Mouse (Mus musculus): ENCODE measurements at regions not wholly inside any gene's neighbourhood (a gene's known extent, or its start where the extent isn't known, plus 50 kb on each side); places are given as distances from the start of the nearest gene placed in this dataset.

GRCm38 (mm10) chr9:61631097-61631496 lies 258.9 kb downstream of the Tle3 start:
- no peak for DNase-seq (ENCODE audit: low read depth)

GRCm38 (mm10) chr9:61627801-61628574 lies 255.8 kb downstream of the Tle3 start:
- no peak for DNase-seq (ENCODE audit: low read depth)

- DNase-seq (ENCODE audit: low read depth), result no peak
Measured at GRCm38 (mm10) chr9:61622933-61623332, 250.8 kb downstream of the Tle3 start.

GRCm38 (mm10) chr9:61621939-61622338 lies 249.8 kb downstream of the Tle3 start:
- DNase-seq (ENCODE audit: low read depth), result no peak

GRCm38 (mm10) chr9:61620786-61621185 lies 248.6 kb downstream of the Tle3 start:
- no peak for DNase-seq (ENCODE audit: low read depth)

- no peak for DNase-seq (ENCODE audit: low read depth)
Measured at GRCm38 (mm10) chr9:61620105-61620504, 247.9 kb downstream of the Tle3 start.

GRCm38 (mm10) chr9:61618510-61619249 lies 246.5 kb downstream of the Tle3 start:
- peak; percentile 3 for DNase-seq (ENCODE audit: low read depth)

GRCm38 (mm10) chr9:61617979-61618378 lies 245.8 kb downstream of the Tle3 start:
- no peak for DNase-seq (ENCODE audit: low read depth)

- DNase-seq (ENCODE audit: low read depth), result no peak
Measured at GRCm38 (mm10) chr9:61615556-61615955, 243.4 kb downstream of the Tle3 start.

GRCm38 (mm10) chr9:61607576-61607975 lies 235.4 kb downstream of the Tle3 start:
- no peak for DNase-seq (ENCODE audit: low read depth)

GRCm38 (mm10) chr9:61602353-61602978 lies 230.3 kb downstream of the Tle3 start:
- no peak for DNase-seq (ENCODE audit: low read depth)

GRCm38 (mm10) chr9:61601911-61602310 lies 229.7 kb downstream of the Tle3 start:
- no peak for DNase-seq (ENCODE audit: low read depth)

GRCm38 (mm10) chr9:61597287-61597686 lies 225.1 kb downstream of the Tle3 start:
- DNase-seq (ENCODE audit: low read depth), result no peak

GRCm38 (mm10) chr9:61596410-61597108 lies 224.4 kb downstream of the Tle3 start:
- DNase-seq (ENCODE audit: low read depth), result no peak

- no peak for DNase-seq (ENCODE audit: low read depth)
Measured at GRCm38 (mm10) chr9:61595170-61595967, 223.2 kb downstream of the Tle3 start.

- DNase-seq (ENCODE audit: low read depth), result no peak
Measured at GRCm38 (mm10) chr9:61593991-61594390, 221.8 kb downstream of the Tle3 start.

GRCm38 (mm10) chr9:61589727-61590299 lies 217.6 kb downstream of the Tle3 start:
- DNase-seq (ENCODE audit: low read depth), result no peak

GRCm38 (mm10) chr9:61583281-61584072 lies 211.3 kb downstream of the Tle3 start:
- DNase-seq (ENCODE audit: low read depth), result no peak

GRCm38 (mm10) chr9:61581046-61581445 lies 208.9 kb downstream of the Tle3 start:
- no peak for DNase-seq (ENCODE audit: low read depth)

- no peak for DNase-seq (ENCODE audit: low read depth)
Measured at GRCm38 (mm10) chr9:61578255-61578654, 206.1 kb downstream of the Tle3 start.

All from 416B (cell line).